Mouse (Mus musculus): Measurements from ENCODE around the gene Ube2h. TPM values are rescaled to one million over a fixed set of nuclear protein-coding genes. Genes with fewer than 3 reads are reported as not detected.

Gene Ube2h
- polyA plus RNA-seq, 1 experiment, result 33.5 TPM

DNA sequence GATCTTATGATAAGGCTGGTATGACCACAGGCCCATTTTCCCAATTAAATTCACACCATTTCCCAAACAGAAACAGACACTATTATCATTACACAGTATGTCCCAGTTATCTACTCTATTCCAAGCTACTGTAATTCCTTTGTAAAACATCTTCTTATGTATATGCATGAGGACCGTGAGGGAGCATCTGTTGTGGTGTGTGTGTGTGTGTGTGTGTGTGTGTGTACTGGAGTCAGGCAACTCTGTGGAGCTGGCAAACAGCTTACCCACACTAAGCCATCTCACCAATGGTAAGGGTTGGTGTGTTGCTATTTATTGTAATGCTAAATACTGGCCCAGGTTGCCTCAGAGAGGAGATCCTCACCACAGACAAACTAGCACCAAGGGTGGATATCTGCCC, 82.0 kb downstream of the Ube2h start:
- no peak overlapping the region for H3K4me3 ChIP-seq
- H3K27me3 ChIP-seq (ENCODE audit: control insufficient read depth, insufficient read depth, insufficient read length), result no peaks in the 10 kb centered on the region
- peaks cover 31% of the 10 kb centered on the region for H3K36me3 ChIP-seq (ENCODE audit: control insufficient read depth, insufficient read depth)
- TF ChIP-seq TCF12 (IDR thresholded peaks at IDR 0.05; ENCODE audit: insufficient read depth, poor library complexity, severe bottlenecking), result no peak
- no peak for TF ChIP-seq MAX (IDR thresholded peaks at IDR 0.05; ENCODE audit: low read depth)
- TF ChIP-seq REST (IDR thresholded peaks at IDR 0.05; ENCODE audit: insufficient read depth, insufficient read length), result no peak
- TF ChIP-seq SRF (IDR thresholded peaks at IDR 0.05; ENCODE audit: control insufficient read depth, insufficient read length, low read depth), result no peak
- TF ChIP-seq POLR2AphosphoS2 (IDR thresholded peaks at IDR 0.05; ENCODE audit: insufficient read length, low read depth), result no peak
- TF ChIP-seq E2F4 (IDR thresholded peaks at IDR 0.05; ENCODE audit: insufficient read depth), result no peak
- no peak for TF ChIP-seq POLR2A (IDR thresholded peaks at IDR 0.05; ENCODE audit: insufficient read length, low read depth)
- no peak for TF ChIP-seq USF1 (IDR thresholded peaks at IDR 0.05; ENCODE audit: low read depth)
- TF ChIP-seq CEBPB (IDR thresholded peaks at IDR 0.05; ENCODE audit: insufficient read depth, poor library complexity, severe bottlenecking), result no peak
- TF ChIP-seq TCF3 (IDR thresholded peaks at IDR 0.05; ENCODE audit: insufficient read length, low read depth), result no peak
- H3ac ChIP-seq (ENCODE audit: control insufficient read depth, insufficient read length), result no peak overlapping the region
- H3K79me2 ChIP-seq (ENCODE audit: control insufficient read depth, insufficient read depth), result no peaks in the 10 kb centered on the region
- no peak overlapping the region for H3K4me2 ChIP-seq (ENCODE audit: low read depth)

DNA sequence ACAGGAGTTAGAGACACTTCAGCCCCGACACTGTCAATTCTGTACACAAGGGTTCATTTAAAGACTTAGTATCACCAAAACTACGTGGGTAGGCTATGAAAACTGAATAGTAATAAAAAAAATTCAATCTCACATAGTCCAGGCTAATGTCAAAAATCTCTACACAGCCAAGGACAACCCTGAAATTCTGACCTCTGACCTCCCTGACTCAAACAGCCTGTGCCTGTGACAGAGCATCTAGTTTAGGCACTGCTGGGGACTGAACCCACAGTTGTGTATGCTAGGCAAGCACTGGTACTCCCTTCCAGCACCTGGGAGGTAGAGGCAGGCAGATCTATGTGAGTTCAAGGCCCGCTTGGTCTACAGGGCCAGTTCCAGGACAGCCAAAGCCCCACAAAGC, 86.8 kb downstream of the Ube2h start:
- Histone ChIP-seq H3K36me3 (ENCODE audit: control insufficient read depth, insufficient read depth) (peaks cover 39% of the 10 kb centered on the region), H3K27me3 (ENCODE audit: control insufficient read depth, insufficient read depth, insufficient read length) (no peaks in the 10 kb centered on the region), H3K4me2 (ENCODE audit: low read depth) (no peak overlapping the region), H3K79me2 (ENCODE audit: control insufficient read depth, insufficient read depth) (no peaks in the 10 kb centered on the region), H3K4me3 (no peak overlapping the region), H3ac (ENCODE audit: control insufficient read depth, insufficient read length) (no peak overlapping the region)
- TF ChIP-seq TCF12 (IDR thresholded peaks at IDR 0.05; ENCODE audit: insufficient read depth, poor library complexity, severe bottlenecking) (no peak), MYOD1 (IDR thresholded peaks at IDR 0.05; ENCODE audit: control insufficient read depth in 1 of 3, insufficient read length in 2 of 3, low read depth in 2 of 3) (no peak), USF1 (IDR thresholded peaks at IDR 0.05; ENCODE audit: low read depth) (no peak), MYOG (IDR thresholded peaks at IDR 0.05; ENCODE audit: control insufficient read depth in 1 of 3, insufficient read depth in 1 of 3, insufficient read length in 2 of 3, low read depth in 2 of 3) (no peak), MAX (IDR thresholded peaks at IDR 0.05; ENCODE audit: low read depth) (no peak), SRF (IDR thresholded peaks at IDR 0.05; ENCODE audit: control insufficient read depth, insufficient read length, low read depth) (no peak), REST (IDR thresholded peaks at IDR 0.05; ENCODE audit: insufficient read depth, insufficient read length) (no peak), CEBPB (IDR thresholded peaks at IDR 0.05; ENCODE audit: insufficient read depth, poor library complexity, severe bottlenecking) (no peak)

DNA sequence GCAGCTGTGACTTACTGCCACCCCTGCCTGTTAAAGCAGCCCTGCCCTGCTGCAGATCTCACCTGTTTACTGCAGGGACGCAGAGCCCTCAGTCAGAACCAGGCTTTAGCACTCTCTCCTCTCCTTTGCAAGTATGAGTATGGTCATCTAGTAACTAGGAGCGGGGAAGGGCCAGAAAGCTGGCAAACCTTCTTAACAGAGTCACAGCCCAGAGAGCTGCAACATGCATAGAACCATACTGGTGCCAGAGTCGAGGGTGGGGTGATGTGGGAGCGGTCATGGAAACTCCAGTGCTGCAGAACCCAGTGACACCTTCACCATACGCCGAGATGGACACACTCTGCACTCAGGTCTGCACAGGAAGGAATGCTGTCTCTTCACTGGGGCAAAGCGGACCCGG, 91.9 kb downstream of the Ube2h start:
- H3K79me2 ChIP-seq (ENCODE audit: control insufficient read depth, insufficient read depth), result no peaks in the 10 kb centered on the region
- no peaks in the 10 kb centered on the region for H3K27me3 ChIP-seq (ENCODE audit: control insufficient read depth, insufficient read depth, insufficient read length)
- H3K4me2 ChIP-seq (ENCODE audit: low read depth), result no peak overlapping the region
- peaks cover 10% of the 10 kb centered on the region for H3K36me3 ChIP-seq (ENCODE audit: control insufficient read depth, insufficient read depth)
- H3K4me3 ChIP-seq, result no peak overlapping the region
- H3ac ChIP-seq (ENCODE audit: control insufficient read depth, insufficient read length), result no peak overlapping the region
- TF ChIP-seq POLR2A (IDR thresholded peaks at IDR 0.05; ENCODE audit: insufficient read length, low read depth), result peak; percentile 21
- TF ChIP-seq TCF12 (IDR thresholded peaks at IDR 0.05; ENCODE audit: insufficient read depth, poor library complexity, severe bottlenecking), result no peak

DNA sequence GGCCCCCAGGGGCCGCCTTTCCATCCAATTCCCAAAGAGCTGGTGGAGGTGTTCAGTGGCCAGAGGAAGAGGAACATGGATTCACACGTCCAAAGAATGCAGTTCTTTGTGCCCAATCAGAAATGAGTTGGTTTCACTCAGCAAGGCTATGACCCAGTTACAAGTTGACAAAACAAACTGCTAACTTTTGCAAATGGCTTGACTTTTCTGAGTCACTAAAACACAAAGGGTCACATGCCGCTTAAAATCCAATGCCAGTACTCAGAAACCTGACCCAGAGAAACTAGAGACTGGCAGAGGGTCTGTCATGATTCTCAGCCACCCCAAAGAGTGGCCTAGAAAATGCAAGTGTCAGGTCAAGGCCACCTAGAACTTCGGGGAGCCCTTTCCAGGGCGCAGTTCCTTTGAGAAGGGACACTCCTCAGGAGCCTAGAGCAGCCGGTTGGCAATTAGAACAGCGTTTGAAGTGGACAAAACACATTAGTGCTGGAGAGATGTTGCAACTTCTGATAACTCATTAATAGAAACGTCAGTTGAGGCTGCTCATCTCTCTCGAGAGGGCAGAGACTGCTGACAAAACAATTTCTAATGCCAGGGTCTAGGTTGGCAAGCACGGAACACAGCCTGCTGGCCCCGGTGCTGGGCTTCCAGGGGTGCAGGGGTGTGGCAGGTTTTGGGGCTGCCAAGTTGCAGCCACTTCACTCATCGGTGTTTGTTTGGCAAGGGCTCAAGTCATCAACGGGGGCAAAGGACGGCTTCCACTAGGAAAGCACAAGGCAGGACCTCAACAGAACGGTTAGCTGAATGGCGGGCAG, 92.5 kb downstream of the Ube2h start:
- Histone ChIP-seq H3K79me2 (ENCODE audit: control insufficient read depth, insufficient read depth) (no peaks in the 10 kb centered on the region), H3ac (ENCODE audit: control insufficient read depth, insufficient read length) (no peak overlapping the region), H3K27me3 (ENCODE audit: control insufficient read depth, insufficient read depth, insufficient read length) (no peaks in the 10 kb centered on the region), H3K36me3 (ENCODE audit: control insufficient read depth, insufficient read depth) (peaks cover 6% of the 10 kb centered on the region), H3K4me2 (ENCODE audit: low read depth) (no peak overlapping the region), H3K4me3 (no peak overlapping the region)
- no peak for TF ChIP-seq TCF12 (IDR thresholded peaks at IDR 0.05; ENCODE audit: insufficient read depth, poor library complexity, severe bottlenecking)

DNA sequence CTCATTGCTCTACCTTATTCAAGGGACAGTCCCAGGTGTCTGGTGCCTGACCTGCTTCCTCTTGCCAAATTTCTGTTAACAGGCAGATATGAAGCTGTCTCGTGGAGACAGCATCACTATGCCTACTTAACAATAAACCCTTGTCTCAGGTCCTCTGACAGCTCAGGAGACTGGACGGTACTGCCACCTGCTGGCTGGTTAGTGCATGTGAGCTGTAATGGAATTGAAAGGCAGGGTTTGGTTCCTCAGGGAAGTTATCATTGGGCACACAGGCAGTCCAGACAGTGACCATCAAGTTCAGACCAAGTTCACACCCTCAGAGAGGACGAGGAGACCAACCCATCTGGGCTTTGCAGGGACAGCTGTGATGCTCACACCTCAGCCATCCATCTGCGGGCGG, 93.6 kb downstream of the Ube2h start:
- Histone ChIP-seq H3ac (ENCODE audit: control insufficient read depth, insufficient read length) (no peak overlapping the region), H3K4me2 (ENCODE audit: low read depth) (no peak overlapping the region), H3K27me3 (ENCODE audit: control insufficient read depth, insufficient read depth, insufficient read length) (no peaks in the 10 kb centered on the region), H3K79me2 (ENCODE audit: control insufficient read depth, insufficient read depth) (no peaks in the 10 kb centered on the region), H3K36me3 (ENCODE audit: control insufficient read depth, insufficient read depth) (peaks cover 5% of the 10 kb centered on the region), H3K4me3 (no peak overlapping the region)
- peak; percentile 35 for TF ChIP-seq POLR2AphosphoS2 (IDR thresholded peaks at IDR 0.05; ENCODE audit: insufficient read length, low read depth)
- peak in 1 of 3 experiments; percentile 24 for TF ChIP-seq MYOG (IDR thresholded peaks at IDR 0.05; ENCODE audit: control insufficient read depth in 1 of 3, insufficient read depth in 1 of 3, insufficient read length in 2 of 3, low read depth in 2 of 3)
- no peak for TF ChIP-seq REST (IDR thresholded peaks at IDR 0.05; ENCODE audit: insufficient read depth, insufficient read length)

DNA sequence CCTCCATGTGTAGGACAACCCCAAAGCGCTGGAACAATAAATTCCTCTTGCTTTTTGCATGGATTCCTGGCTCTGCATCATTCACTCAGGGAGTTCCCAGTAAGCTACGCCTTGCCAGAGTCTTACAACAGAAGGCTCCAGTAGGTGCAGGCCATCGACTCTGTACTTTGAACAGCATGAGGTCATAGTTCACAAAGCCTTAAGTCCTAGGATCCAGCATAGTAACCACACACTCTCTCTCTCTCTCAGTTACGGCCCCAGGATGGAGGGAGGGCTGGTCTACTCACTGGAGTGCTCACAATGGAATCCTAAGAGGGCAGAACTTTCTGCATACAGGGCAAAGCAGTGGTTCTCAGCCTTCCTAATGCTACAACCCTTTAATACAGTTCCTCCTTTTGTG, 95.5 kb downstream of the Ube2h start:
- no peak for TF ChIP-seq MYOG (IDR thresholded peaks at IDR 0.05; ENCODE audit: control insufficient read depth in 1 of 3, insufficient read depth in 1 of 3, insufficient read length in 2 of 3, low read depth in 2 of 3)
- TF ChIP-seq REST (IDR thresholded peaks at IDR 0.05; ENCODE audit: insufficient read depth, insufficient read length), result no peak
- no peak for TF ChIP-seq TCF3 (IDR thresholded peaks at IDR 0.05; ENCODE audit: insufficient read length, low read depth)
- TF ChIP-seq SRF (IDR thresholded peaks at IDR 0.05; ENCODE audit: control insufficient read depth, insufficient read length, low read depth), result no peak
- no peak for TF ChIP-seq USF1 (IDR thresholded peaks at IDR 0.05; ENCODE audit: low read depth)
- TF ChIP-seq MAX (IDR thresholded peaks at IDR 0.05; ENCODE audit: low read depth), result no peak
- no peak for TF ChIP-seq POLR2AphosphoS2 (IDR thresholded peaks at IDR 0.05; ENCODE audit: insufficient read length, low read depth)
- TF ChIP-seq TCF12 (IDR thresholded peaks at IDR 0.05; ENCODE audit: insufficient read depth, poor library complexity, severe bottlenecking), result no peak
- Histone ChIP-seq H3K4me2 (ENCODE audit: low read depth) (no peak overlapping the region), H3K36me3 (ENCODE audit: control insufficient read depth, insufficient read depth) (no peaks in the 10 kb centered on the region), H3K79me2 (ENCODE audit: control insufficient read depth, insufficient read depth) (no peaks in the 10 kb centered on the region), H3K27me3 (ENCODE audit: control insufficient read depth, insufficient read depth, insufficient read length) (no peaks in the 10 kb centered on the region), H3K4me3 (no peak overlapping the region), H3ac (ENCODE audit: control insufficient read depth, insufficient read length) (no peak overlapping the region)
